Mouse (Mus musculus) forebrain, embryonic 15.5 days (tissue): Measurements from ENCODE around the gene Lyve1. TPM values are rescaled to one million over a fixed set of nuclear protein-coding genes. Genes with fewer than 3 reads are reported as not detected.
"Not testable (repeated sequence)": the region's sequence is repeated elsewhere in the genome, so short reads cannot be mapped to it uniquely, and the experiment has no call there.

Experiments used
- ATAC-seq: fragments of 200-750 bp; cut with Nextera tagmentation; replicated peaks from 2 replicates; pipeline ENCODE4 v1.8.0; 2017; ENCODE audit warnings: mild to moderate bottlenecking, moderate TSS enrichment, moderate library complexity
- H3K27ac ChIP-seq: fragments of 300-500 bp; sonication (generic); replicated peaks from 2 replicates; pipeline ENCODE4 v1.5.1; 2015; ENCODE audit warnings: mild to moderate bottlenecking, inconsistent platforms
- H3K27me3 ChIP-seq: fragments of 300-500 bp; sonication (generic); 2 replicates; pipeline ENCODE4 v1.6.1; 2015; ENCODE audit warnings: inconsistent platforms
- H3K36me3 ChIP-seq: fragments of 300-500 bp; sonication (generic); 2 replicates; pipeline ENCODE4 v1.6.1; 2015; ENCODE audit warnings: mild to moderate bottlenecking, inconsistent platforms
- H3K4me1 ChIP-seq: fragments of 300-500 bp; sonication (generic); 2 replicates; pipeline ENCODE4 v1.6.1; 2015; ENCODE audit warnings: inconsistent platforms
- H3K4me2 ChIP-seq: fragments of 300-500 bp; sonication (generic); replicated peaks from 2 replicates; pipeline ENCODE4 v1.6.1; 2015; ENCODE audit warnings: mild to moderate bottlenecking, inconsistent platforms
- H3K4me3 ChIP-seq: fragments of 300-500 bp; sonication (generic); 2 replicates; pipeline ENCODE4 v1.5.1; 2015; ENCODE audit warnings: mild to moderate bottlenecking, inconsistent platforms
- H3K9ac ChIP-seq: fragments of 300-500 bp; sonication (generic); replicated peaks from 2 replicates; pipeline ENCODE4 v1.6.1; 2015; ENCODE audit warnings: mild to moderate bottlenecking, inconsistent platforms
- H3K9me3 ChIP-seq: fragments of 300-500 bp; sonication (generic); 2 replicates; pipeline ENCODE4 v1.6.1; 2016; ENCODE audit warnings: inconsistent platforms
- WGBS: fragments of 180-500 bp; shearing (Covaris S2); methylation state at CpG from one replicate; pipeline ENCODE4 v1.1.7; 2015; ENCODE audit warnings: mixed read lengths; 5-methylcytosine and 5-hydroxymethylcytosine counted together
- polyA plus RNA-seq: library from polyadenylated mRNA; unstranded; fragments of >200 nt; fragmentation: Nextera tagmentation; extraction: Ambion mirVana; gene quantifications from 2 replicates; pipeline ENCODE4 v1.2.1, GENCODE M21; 2015

The Lyve1 gene
- 3.5 and 4.1 TPM in 2 replicates for polyA plus RNA-seq

GRCm38 (mm10) chr7:110862751-110863289 is at the start of gene Lyve1:
TSS of gene Lyve1 (minus strand) at chr7:110863239.
- H3K4me1 ChIP-seq, result peaks cover 4% of the 10 kb centered on the region; the same call in 1 of the 2 replicates
- no peaks in the 10 kb centered on the region for H3K36me3 ChIP-seq

GRCm38 (mm10) chr7:110908209-110909144 is 45.4 kb upstream of the Lyve1 start:
- no peak for ATAC-seq

More at GRCm38 (mm10) chr7:110862751-110863289, at the start of gene Lyve1:
- ATAC-seq, result no peak
- H3K27me3 ChIP-seq, result no peaks in the 10 kb centered on the region
- no peak within 1 kb of the TSS for H3K4me3 ChIP-seq
- H3K9me3 ChIP-seq, result no peaks in the 10 kb centered on the region
- no peak within 1 kb of the TSS for H3K9ac ChIP-seq
- no peak within 1 kb of the TSS for H3K4me2 ChIP-seq
- 83% methylated on average over 12 of the region's 12 CpGs for WGBS
- no peak within 1 kb of the TSS for H3K27ac ChIP-seq

DNA sequence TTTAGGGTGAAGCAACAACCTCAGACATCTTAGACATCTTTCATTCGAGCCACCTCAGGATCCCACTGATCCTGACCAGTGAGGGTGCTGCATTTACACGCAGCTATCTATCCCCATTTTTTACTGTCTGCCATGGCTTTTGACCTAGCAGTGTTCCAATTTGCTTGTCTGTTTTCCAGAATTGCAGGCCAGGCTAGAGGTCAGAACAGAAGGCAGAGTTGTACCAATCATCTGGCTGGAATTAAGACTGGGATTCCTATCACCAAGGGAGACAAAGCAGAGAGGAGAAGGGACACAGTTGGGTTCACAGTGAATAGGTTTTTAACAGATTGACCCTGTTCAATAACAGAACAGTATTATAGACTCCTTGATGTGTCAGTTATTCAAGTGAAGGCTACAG is 43.5 kb upstream of the Lyve1 start:
- H3K27ac ChIP-seq, result no peak overlapping the region
- no peaks in the 10 kb centered on the region for H3K36me3 ChIP-seq
- no peak overlapping the region for H3K4me2 ChIP-seq
- H3K4me1 ChIP-seq, result no peaks in the 10 kb centered on the region
- H3K9me3 ChIP-seq, result no peaks in the 10 kb centered on the region
- WGBS, result 74% methylated on average over 2 of the region's 2 CpGs
- no peak overlapping the region for H3K9ac ChIP-seq
- no peak for ATAC-seq
- no peak overlapping the region for H3K4me3 ChIP-seq
- no peaks in the 10 kb centered on the region for H3K27me3 ChIP-seq

More at GRCm38 (mm10) chr7:110908209-110909144, 45.4 kb upstream of the Lyve1 start:
- H3K27ac ChIP-seq, result no peak overlapping the region
- no peaks in the 10 kb centered on the region for H3K9me3 ChIP-seq
- 74% methylated on average over 8 of the region's 8 CpGs for WGBS
- H3K4me3 ChIP-seq, result no peak overlapping the region
- H3K9ac ChIP-seq, result no peak overlapping the region
- no peak overlapping the region for H3K4me2 ChIP-seq
- H3K4me1 ChIP-seq, result no peaks in the 10 kb centered on the region
- H3K27me3 ChIP-seq, result no peaks in the 10 kb centered on the region
- H3K36me3 ChIP-seq, result no peaks in the 10 kb centered on the region

- Histone ChIP-seq H3K4me1 (no peaks in the 10 kb centered on the region), H3K27ac (no peak overlapping the region), H3K9ac (no peak overlapping the region), H3K27me3 (no peaks in the 10 kb centered on the region), H3K4me3 (no peak overlapping the region), H3K36me3 (no peaks in the 10 kb centered on the region), H3K4me2 (no peak overlapping the region), H3K9me3 (no peaks in the 10 kb centered on the region)
- WGBS, result 88% methylated on average over 7 of the region's 7 CpGs
- no peak for ATAC-seq
These were observed 40.2 kb upstream of the Lyve1 start for GRCm38 (mm10) chr7:110903226-110903625.

DNA sequence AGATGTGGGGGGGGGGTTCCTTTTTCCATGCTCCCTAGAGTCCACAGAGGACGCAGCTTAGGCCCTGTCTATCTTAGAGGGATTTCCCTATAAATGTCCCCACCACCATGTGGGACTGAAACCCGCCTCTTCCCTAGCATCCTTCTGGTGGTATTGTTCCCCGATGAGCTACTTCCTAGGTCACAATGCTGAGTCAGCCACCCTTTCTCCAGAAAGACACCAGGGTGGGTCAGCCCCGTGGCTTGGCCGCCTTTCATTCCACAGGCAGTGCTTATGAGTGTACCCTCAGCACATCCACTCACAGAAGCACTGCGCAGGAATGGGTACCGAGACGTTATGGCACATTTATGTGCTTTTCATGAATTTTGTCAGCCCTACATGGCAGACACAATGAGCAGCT is 34.2 kb upstream of the Lyve1 start:
- no peaks in the 10 kb centered on the region for H3K9me3 ChIP-seq
- H3K4me1 ChIP-seq, result no peaks in the 10 kb centered on the region
- no peaks in the 10 kb centered on the region for H3K27me3 ChIP-seq
- no peaks in the 10 kb centered on the region for H3K36me3 ChIP-seq
- 82% methylated on average over 8 of the region's 8 CpGs for WGBS
- no peak overlapping the region for H3K4me2 ChIP-seq
- no peak overlapping the region for H3K27ac ChIP-seq
- no peak overlapping the region for H3K9ac ChIP-seq
- H3K4me3 ChIP-seq, result no peak overlapping the region
- no peak for ATAC-seq

DNA sequence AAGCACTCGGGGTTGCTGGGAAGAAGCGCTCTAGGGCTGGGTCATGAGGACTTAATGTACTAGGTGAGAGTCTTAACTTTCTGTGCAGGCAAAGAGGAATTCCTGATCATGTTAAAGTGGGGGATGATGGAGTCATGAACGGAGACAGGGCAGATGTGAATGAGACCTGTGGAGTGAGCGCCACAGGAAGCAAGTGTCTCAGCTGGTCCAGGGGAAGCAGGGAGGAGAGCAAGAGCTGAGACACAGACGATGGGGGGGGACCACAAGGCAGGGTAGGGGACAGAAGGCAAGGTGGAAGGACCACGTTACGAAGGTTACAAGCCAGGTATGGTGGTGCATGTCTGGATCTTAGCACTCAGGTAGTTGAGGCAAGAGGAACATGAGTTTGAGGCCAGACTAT is 33.4 kb upstream of the Lyve1 start:
- H3K27ac ChIP-seq, result no peak overlapping the region
- no peaks in the 10 kb centered on the region for H3K27me3 ChIP-seq
- H3K4me2 ChIP-seq, result no peak overlapping the region
- H3K36me3 ChIP-seq, result no peaks in the 10 kb centered on the region
- WGBS, result 92% methylated on average over 7 of the region's 7 CpGs
- H3K4me1 ChIP-seq, result no peaks in the 10 kb centered on the region
- H3K9me3 ChIP-seq, result no peaks in the 10 kb centered on the region
- no peak overlapping the region for H3K4me3 ChIP-seq
- no peak overlapping the region for H3K9ac ChIP-seq
- ATAC-seq, result no peak

- not testable (repeated sequence) for H3K4me3 ChIP-seq, H3K27me3 ChIP-seq, H3K4me2 ChIP-seq, ATAC-seq, H3K4me1 ChIP-seq, H3K27ac ChIP-seq, H3K36me3 ChIP-seq, H3K9me3 ChIP-seq, H3K9ac ChIP-seq
- 88% methylated on average over 10 of the region's 10 CpGs for WGBS
These were observed 32.7 kb upstream of the Lyve1 start for GRCm38 (mm10) chr7:110895772-110896171.

- 82% methylated on average over 9 of the region's 9 CpGs for WGBS
- H3K27ac ChIP-seq, result no peak overlapping the region
- H3K4me3 ChIP-seq, result no peak overlapping the region
- H3K4me1 ChIP-seq, result no peaks in the 10 kb centered on the region
- H3K27me3 ChIP-seq, result no peaks in the 10 kb centered on the region
- no peaks in the 10 kb centered on the region for H3K36me3 ChIP-seq
- H3K9me3 ChIP-seq, result no peaks in the 10 kb centered on the region
- no peak for ATAC-seq
- H3K9ac ChIP-seq, result no peak overlapping the region
- H3K4me2 ChIP-seq, result no peak overlapping the region
These were observed 31.6 kb upstream of the Lyve1 start for GRCm38 (mm10) chr7:110894673-110895072.

DNA sequence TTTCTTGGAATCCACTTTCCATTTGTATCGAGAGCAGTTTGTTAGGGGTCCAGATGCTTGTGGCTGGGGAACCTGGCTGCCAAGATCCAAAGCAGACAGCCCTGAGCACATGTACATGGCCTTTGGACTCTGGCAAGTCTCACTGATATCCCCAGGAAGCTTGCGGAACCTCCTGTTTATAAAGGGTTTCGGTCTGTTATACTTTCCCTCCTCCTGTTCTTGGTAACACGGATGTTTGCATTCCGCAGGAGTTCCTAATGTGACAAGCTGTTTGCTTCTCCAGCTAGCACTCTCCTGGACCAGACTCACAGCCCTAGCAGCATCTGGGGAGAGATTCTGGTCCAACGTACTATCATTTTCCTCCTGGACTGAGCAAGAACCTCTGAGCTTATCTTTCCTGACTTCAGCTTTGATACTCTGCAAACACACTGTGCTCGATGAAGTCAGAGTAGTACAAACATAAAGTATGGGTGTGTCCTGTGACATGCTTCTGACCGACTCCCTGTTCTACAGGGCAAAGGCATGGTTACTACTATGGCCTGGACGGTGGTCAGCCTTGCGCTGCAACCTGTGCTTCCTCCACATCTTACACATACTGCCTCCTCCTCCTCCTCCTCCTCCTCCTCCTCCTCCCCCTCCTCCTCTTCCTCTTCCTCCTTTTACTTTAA is 31.0 kb upstream of the Lyve1 start:
- Histone ChIP-seq H3K27me3 (no peaks in the 10 kb centered on the region), H3K4me3 (no peak overlapping the region), H3K4me1 (no peaks in the 10 kb centered on the region), H3K9me3 (no peaks in the 10 kb centered on the region), H3K27ac (no peak overlapping the region), H3K9ac (no peak overlapping the region), H3K4me2 (no peak overlapping the region), H3K36me3 (no peaks in the 10 kb centered on the region)
- ATAC-seq, result no peak
- WGBS, result 88% methylated on average over 10 of the region's 10 CpGs

DNA sequence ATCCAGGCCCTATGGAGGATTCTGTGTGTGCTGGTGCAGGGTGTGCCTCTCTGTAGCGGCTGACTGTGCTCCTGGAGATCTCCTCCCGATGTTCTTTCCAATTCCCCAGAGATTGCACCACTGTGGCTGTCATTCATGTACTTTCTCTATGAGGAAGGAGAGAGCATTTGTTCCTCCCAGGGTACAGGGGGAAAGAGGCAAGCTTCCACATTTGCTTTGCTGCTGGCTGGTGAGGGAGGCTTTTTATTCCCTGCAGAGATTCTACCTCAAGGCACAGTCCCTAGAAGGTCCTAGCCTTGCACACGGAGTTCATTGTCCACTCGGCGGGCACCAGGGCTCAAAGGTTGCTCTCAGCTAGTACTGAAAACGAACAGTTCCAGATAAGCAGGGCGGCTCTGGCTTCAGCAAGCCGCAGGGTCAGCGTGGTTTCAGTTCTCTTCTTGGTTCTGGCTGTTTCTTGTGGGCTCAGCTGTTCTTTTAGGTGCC is 28.5 kb upstream of the Lyve1 start:
- Histone ChIP-seq H3K27me3 (no peaks in the 10 kb centered on the region), H3K4me3 (no peak overlapping the region), H3K9me3 (no peaks in the 10 kb centered on the region), H3K27ac (no peak overlapping the region), H3K4me1 (no peaks in the 10 kb centered on the region), H3K4me2 (no peak overlapping the region), H3K36me3 (no peaks in the 10 kb centered on the region), H3K9ac (no peak overlapping the region)
- no peak for ATAC-seq
- WGBS, result 79% methylated on average over 9 of the region's 9 CpGs

DNA sequence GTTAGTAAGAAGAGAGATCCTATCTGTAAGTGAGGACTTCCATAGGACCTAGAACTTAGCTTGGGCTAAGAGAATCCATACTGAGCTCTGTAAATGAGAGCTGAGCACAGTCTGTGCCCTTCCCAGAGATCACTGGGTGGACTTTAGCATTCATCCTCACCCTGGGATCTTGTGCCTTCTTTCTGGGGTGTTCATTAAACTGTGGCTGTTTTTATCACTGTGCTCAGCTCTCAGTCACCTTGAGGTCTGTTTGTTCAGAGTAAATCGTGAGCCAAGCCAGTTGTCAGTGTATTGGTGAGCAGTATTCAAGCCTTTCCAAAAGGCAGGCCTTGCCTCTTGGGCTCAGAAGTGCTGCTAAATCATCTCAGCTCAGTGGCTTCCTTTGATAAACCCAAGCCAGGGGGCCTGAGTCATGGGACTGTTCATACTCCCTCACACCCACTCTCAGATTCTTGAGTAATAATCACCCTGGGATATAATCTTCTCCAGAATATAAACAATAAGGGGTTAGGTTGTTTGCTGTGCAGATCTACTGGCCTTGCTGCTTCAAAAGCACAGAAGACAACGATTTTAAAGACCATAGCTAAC is 18.8 kb upstream of the Lyve1 start:
- no peak overlapping the region for H3K4me3 ChIP-seq
- WGBS, result 83% methylated on average over 2 of the region's 2 CpGs
- no peak overlapping the region for H3K9ac ChIP-seq
- no peaks in the 10 kb centered on the region for H3K36me3 ChIP-seq
- no peaks in the 10 kb centered on the region for H3K4me1 ChIP-seq
- H3K27ac ChIP-seq, result no peak overlapping the region
- H3K27me3 ChIP-seq, result no peaks in the 10 kb centered on the region
- ATAC-seq, result no peak
- no peak overlapping the region for H3K4me2 ChIP-seq
- no peaks in the 10 kb centered on the region for H3K9me3 ChIP-seq

- H3K27ac ChIP-seq, result no peak overlapping the region
- no peak for ATAC-seq
- no peak overlapping the region for H3K4me3 ChIP-seq
- H3K27me3 ChIP-seq, result no peaks in the 10 kb centered on the region
- no peaks in the 10 kb centered on the region for H3K9me3 ChIP-seq
- H3K4me1 ChIP-seq, result no peaks in the 10 kb centered on the region
- H3K36me3 ChIP-seq, result no peaks in the 10 kb centered on the region
- no peak overlapping the region for H3K9ac ChIP-seq
- 87% methylated on average over 4 of the region's 4 CpGs for WGBS
- H3K4me2 ChIP-seq, result no peak overlapping the region
These were observed 15.0 kb upstream of the Lyve1 start for GRCm38 (mm10) chr7:110878028-110878427.
